Mouse (Mus musculus): Measurements from ENCODE around the gene A630073D07Rik. TPM values are rescaled to one million over a fixed set of nuclear protein-coding genes. Genes with fewer than 3 reads are reported as not detected.
"Not testable (repeated sequence)": the region's sequence is repeated elsewhere in the genome, so short reads cannot be mapped to it uniquely, and the experiment has no call there.

A630073D07Rik gene
- not detected in 2 replicates for polyA plus RNA-seq (2016; fragmentation: Nextera tagmentation; extraction: Ambion mirVana)

DNA sequence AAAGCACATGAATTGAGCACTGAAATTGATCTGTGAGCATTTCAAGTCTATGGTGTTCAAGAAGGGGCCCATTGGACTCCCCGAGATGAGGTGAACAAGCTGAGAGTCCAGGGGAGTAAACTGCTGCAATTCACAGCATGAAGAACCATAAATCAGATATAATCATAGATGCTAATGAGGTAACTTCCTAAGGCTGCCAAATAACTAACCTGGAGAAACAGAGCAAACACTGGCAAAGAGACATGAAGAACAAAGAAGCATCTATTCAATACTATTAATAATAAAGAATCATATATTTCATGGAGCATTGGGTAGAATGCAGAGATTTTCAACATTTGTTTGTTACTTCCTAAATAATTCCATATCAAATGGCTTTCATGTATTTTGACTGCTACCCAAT lies at the start of gene A630073D07Rik:
TSS of gene A630073D07Rik (minus strand) at position 101 of the 400 bp plus-strand sequence.
- H3K27ac ChIP-seq: no peak within 1 kb of the TSS
- no peaks in the 10 kb centered on the region for H3K36me3 ChIP-seq
- no peak within 1 kb of the TSS for H3K4me3 ChIP-seq
- 95% methylated on average over 1 of the region's 1 CpGs for WGBS
- no peaks in the 10 kb centered on the region for H3K27me3 ChIP-seq (ENCODE audit: low read depth, poor library complexity, severe bottlenecking)
- DNase-seq (ENCODE audit: low spot score): no peak
- H3K9me3 ChIP-seq (replicated peaks): no peaks in the 10 kb centered on the region
- no peaks in the 10 kb centered on the region for H3K4me1 ChIP-seq

DNA sequence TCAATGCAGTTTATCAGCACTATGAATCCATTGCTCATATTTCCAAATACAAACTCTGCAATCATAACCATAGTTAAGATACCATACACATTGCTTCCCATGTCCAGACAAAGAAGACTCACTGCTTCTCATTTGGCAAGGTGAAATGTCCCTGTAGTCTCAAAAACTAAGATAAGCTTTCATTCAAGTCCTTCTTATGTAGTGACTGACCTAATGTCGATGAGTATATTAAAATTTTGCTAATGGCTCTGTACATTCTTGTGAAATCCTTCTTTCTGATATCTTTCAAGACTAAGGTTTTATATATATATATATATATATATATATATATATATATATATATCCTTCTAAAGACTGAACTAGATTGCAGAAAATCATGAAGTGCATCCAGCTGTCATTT lies 49.6 kb upstream of the A630073D07Rik start, which contains the start of gene Tas2r121:
TSS of gene Tas2r121 (minus strand) at position 101 of the 400 bp plus-strand sequence.
- Histone ChIP-seq H3K4me3 (no peak within 1 kb of the TSS), H3K9me3 (replicated peaks) (no peaks in the 10 kb centered on the region), H3K36me3 (no peaks in the 10 kb centered on the region), H3K27me3 (ENCODE audit: low read depth, poor library complexity, severe bottlenecking) (no peaks in the 10 kb centered on the region), H3K27ac (no peak within 1 kb of the TSS), H3K4me1 (no peaks in the 10 kb centered on the region)
- WGBS: 82% methylated on average over 1 of the region's 1 CpGs
- no peak for DNase-seq (ENCODE audit: low spot score)

DNA sequence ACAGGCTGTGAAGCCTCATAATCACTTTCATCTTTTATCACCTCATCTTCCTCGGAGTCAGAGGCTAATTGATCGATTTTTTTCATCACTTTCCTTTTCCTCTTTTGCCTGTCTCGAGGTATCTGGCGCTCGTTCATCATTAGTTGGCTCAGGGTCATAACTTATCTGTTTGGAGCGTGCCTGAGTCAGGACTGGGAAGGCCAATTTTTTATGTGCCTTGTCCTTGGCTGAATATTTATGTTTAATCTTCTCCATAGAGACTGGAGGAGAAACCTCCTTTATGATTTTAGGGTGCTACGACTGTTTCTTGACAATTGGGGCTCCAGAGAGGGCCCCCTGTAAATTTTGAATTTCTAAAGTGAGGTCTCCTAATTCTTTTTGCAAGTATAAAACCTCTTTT lies 40.3 kb upstream of the A630073D07Rik start:
- H3K4me1 ChIP-seq; H3K36me3 ChIP-seq; H3K4me3 ChIP-seq; H3K27me3 ChIP-seq (ENCODE audit: low read depth, poor library complexity, severe bottlenecking); H3K9me3 ChIP-seq (replicated peaks); H3K27ac ChIP-seq; DNase-seq (ENCODE audit: low spot score): not testable (repeated sequence)
- 90% methylated on average over 7 of the region's 7 CpGs for whole genome bisulfite sequencing

DNA sequence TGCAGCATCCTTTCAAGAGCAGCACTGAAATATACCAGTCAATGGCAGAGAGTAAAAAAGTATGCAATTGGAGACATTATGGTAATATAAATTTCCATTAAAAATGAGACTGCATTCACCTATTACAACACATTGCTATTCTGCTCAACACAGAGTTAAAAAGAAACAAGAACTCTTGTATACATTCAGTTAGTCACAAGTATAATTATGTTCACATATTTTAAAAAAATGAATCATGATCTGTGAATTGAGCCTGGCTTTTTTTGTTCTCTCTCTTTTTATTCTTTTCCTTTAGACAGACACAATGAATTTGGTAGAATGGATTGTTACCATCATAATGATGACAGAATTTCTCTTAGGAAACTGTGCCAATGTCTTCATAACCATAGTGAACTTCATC lies 5.3 kb upstream of the A630073D07Rik start, which contains the start of gene Tas2r120:
TSS of gene Tas2r120 (plus strand) at position 301 of the 400 bp plus-strand sequence.
- DNase-seq (ENCODE audit: low spot score): no peak
- Histone ChIP-seq H3K4me3 (no peak within 1 kb of the TSS), H3K27ac (no peak within 1 kb of the TSS), H3K9me3 (replicated peaks) (no peaks in the 10 kb centered on the region), H3K27me3 (ENCODE audit: low read depth, poor library complexity, severe bottlenecking) (no peaks in the 10 kb centered on the region), H3K4me1 (no peaks in the 10 kb centered on the region), H3K36me3 (no peaks in the 10 kb centered on the region)

DNA sequence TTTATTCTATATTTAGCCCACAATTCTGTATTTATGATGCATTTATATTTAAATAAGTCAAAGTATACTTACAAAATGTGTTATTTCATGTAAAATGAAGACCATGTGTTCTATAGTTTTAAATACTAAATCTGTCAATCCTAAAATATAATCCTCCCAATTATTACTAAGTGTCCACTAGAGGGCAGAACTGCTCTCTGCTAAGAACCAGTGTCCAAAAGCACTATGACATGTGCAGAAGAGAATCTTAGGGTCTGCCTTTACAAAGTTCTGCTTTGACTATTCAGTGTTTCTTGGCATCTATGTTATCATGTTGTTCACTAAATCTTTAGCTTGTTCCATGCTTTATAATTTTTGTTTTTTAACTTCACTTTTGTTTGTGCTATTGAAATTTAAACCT lies 1.9 kb downstream of the A630073D07Rik start:
- no peaks in the 10 kb centered on the region for H3K36me3 ChIP-seq
- H3K27me3 ChIP-seq (ENCODE audit: low read depth, poor library complexity, severe bottlenecking): no peaks in the 10 kb centered on the region
- H3K27ac ChIP-seq: no peak overlapping the region
- no peak for DNase-seq (ENCODE audit: low spot score)
- H3K4me1 ChIP-seq: no peaks in the 10 kb centered on the region
- no peaks in the 10 kb centered on the region for H3K9me3 ChIP-seq (replicated peaks)
- H3K4me3 ChIP-seq: no peak overlapping the region

DNA sequence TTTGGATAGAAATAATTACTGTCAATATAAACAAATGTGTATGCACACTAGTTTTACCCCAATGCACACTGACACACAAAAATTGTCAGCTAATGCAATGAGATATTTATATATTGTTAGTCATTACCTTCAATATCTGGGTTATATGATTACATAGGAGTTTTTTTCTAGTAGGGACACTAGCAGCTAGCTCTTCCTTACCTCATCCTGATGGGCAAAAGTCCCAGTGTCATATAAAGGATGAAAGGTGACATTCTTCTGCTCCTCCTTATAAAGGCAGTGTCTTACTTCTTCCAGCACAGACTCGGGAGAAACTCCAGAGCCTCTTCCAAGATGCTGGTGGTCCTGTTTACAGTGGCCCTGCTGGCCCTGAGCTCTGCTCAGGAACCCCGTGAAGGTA lies 55.7 kb downstream of the A630073D07Rik start, which contains the start of gene Prp2:
TSS of gene Prp2 (plus strand) at position 301 of the 400 bp plus-strand sequence.
- not testable (repeated sequence) for H3K36me3 ChIP-seq; H3K9me3 ChIP-seq (replicated peaks); H3K4me1 ChIP-seq; DNase-seq (ENCODE audit: low spot score); H3K27me3 ChIP-seq (ENCODE audit: low read depth, poor library complexity, severe bottlenecking); H3K27ac ChIP-seq; H3K4me3 ChIP-seq
- WGBS: 80% methylated on average over 2 of the region's 2 CpGs

Other genes with a start within 250 kb of the A630073D07Rik start
- not detected in 2 replicates for gene Prh1, start 81.7 kb downstream of the A630073D07Rik start, polyA plus RNA-seq (2016; fragmentation: Nextera tagmentation; extraction: Ambion mirVana)
- gene Prp2, start 55.6 kb downstream of the A630073D07Rik start, polyA plus RNA-seq (2016; fragmentation: Nextera tagmentation; extraction: Ambion mirVana): not detected in 2 replicates
- gene Tas2r120, start 5.4 kb upstream of the A630073D07Rik start, polyA plus RNA-seq (2016; fragmentation: Nextera tagmentation; extraction: Ambion mirVana): not detected in 2 replicates
- not detected in 2 replicates for gene Tas2r121, start 49.5 kb upstream of the A630073D07Rik start, polyA plus RNA-seq (2016; fragmentation: Nextera tagmentation; extraction: Ambion mirVana)
- gene Tas2r122, start 60.4 kb upstream of the A630073D07Rik start, polyA plus RNA-seq (2016; fragmentation: Nextera tagmentation; extraction: Ambion mirVana): not detected in 2 replicates
- gene Tas2r115, start 86.5 kb upstream of the A630073D07Rik start, polyA plus RNA-seq (2016; fragmentation: Nextera tagmentation; extraction: Ambion mirVana): not detected in 2 replicates
- gene Tas2r124, start 103.2 kb upstream of the A630073D07Rik start, polyA plus RNA-seq (2016; fragmentation: Nextera tagmentation; extraction: Ambion mirVana): not detected in 2 replicates
- gene Tas2r102, start 110.6 kb upstream of the A630073D07Rik start, polyA plus RNA-seq (2016; fragmentation: Nextera tagmentation; extraction: Ambion mirVana): not detected in 2 replicates
- not detected in 2 replicates for gene Tas2r136, start 126.6 kb upstream of the A630073D07Rik start, polyA plus RNA-seq (2016; fragmentation: Nextera tagmentation; extraction: Ambion mirVana)
- not detected in 2 replicates for gene Tas2r117, start 151.3 kb upstream of the A630073D07Rik start, polyA plus RNA-seq (2016; fragmentation: Nextera tagmentation; extraction: Ambion mirVana)
- not detected in 2 replicates for gene Tas2r123, start 195.6 kb upstream of the A630073D07Rik start, polyA plus RNA-seq (2016; fragmentation: Nextera tagmentation; extraction: Ambion mirVana)
- gene Tas2r116, start 203.9 kb upstream of the A630073D07Rik start, polyA plus RNA-seq (2016; fragmentation: Nextera tagmentation; extraction: Ambion mirVana): not detected in 2 replicates
- gene Tas2r110, start 216.5 kb upstream of the A630073D07Rik start, polyA plus RNA-seq (2016; fragmentation: Nextera tagmentation; extraction: Ambion mirVana): not detected in 2 replicates
- not detected in 2 replicates for gene Tas2r113, start 241.5 kb upstream of the A630073D07Rik start, polyA plus RNA-seq (2016; fragmentation: Nextera tagmentation; extraction: Ambion mirVana)